Mouse (Mus musculus): Measurements from ENCODE around the gene Dync2h1. TPM values are rescaled to one million over a fixed set of nuclear protein-coding genes. Genes with fewer than 3 reads are reported as not detected.
"Not testable (repeated sequence)": the region's sequence is repeated elsewhere in the genome, so short reads cannot be mapped to it uniquely, and the experiment has no call there.

Gene Dync2h1
- polyA plus RNA-seq (2015; fragmentation: Nextera tagmentation; extraction: Ambion mirVana), result 5.5 TPM in 2 replicates

GRCm38 (mm10) chr9:7184172-7184896 lies at the start of gene Dync2h1, which contains the start of gene Dcun1d5:
Dync2h1 (minus strand) TSS chr9:7184446.
Dcun1d5 (plus strand) TSS chr9:7184520.
- Histone ChIP-seq H3K4me1 (replicated peaks) (peaks cover 14% of the 10 kb centered on the region), H3K36me3 (0 out of 2 replicates have a peak, but pooled peaks cover 2% of the 10 kb centered on the region), H3K9ac (peak within 1 kb of the TSS; percentile 95), H3K9me3 (replicated peaks) (no peaks in the 10 kb centered on the region), H3K27ac (peak within 1 kb of the TSS; percentile 97), H3K4me2 (peak within 1 kb of the TSS; percentile 67), H3K27me3 (no peaks in the 10 kb centered on the region), H3K4me3 (peak within 1 kb of the TSS; percentile 92)
- peak; percentile 97 for ATAC-seq (replicated peaks; ENCODE audit: insufficient number of reproducible peaks, insufficient read depth, low FRiP score, low read depth)
- under 1% methylated on average over 62 of the region's 62 CpGs for WGBS

- H3K9me3 ChIP-seq (replicated peaks), result no peaks in the 10 kb centered on the region
- ATAC-seq (replicated peaks; ENCODE audit: insufficient number of reproducible peaks, insufficient read depth, low FRiP score, low read depth), result no peak
- H3K27me3 ChIP-seq, result no peaks in the 10 kb centered on the region
- no peaks in the 10 kb centered on the region for H3K36me3 ChIP-seq
- H3K4me2 ChIP-seq, result no peak overlapping the region
- H3K4me1 ChIP-seq (replicated peaks), result no peaks in the 10 kb centered on the region
- H3K27ac ChIP-seq, result no peak overlapping the region
- no peak overlapping the region for H3K4me3 ChIP-seq
- WGBS, result 65% methylated on average over 7 of the region's 7 CpGs
- H3K9ac ChIP-seq, result no peak overlapping the region
These were observed 37.2 kb upstream of the Dync2h1 start for GRCm38 (mm10) chr9:7221460-7221859.

DNA sequence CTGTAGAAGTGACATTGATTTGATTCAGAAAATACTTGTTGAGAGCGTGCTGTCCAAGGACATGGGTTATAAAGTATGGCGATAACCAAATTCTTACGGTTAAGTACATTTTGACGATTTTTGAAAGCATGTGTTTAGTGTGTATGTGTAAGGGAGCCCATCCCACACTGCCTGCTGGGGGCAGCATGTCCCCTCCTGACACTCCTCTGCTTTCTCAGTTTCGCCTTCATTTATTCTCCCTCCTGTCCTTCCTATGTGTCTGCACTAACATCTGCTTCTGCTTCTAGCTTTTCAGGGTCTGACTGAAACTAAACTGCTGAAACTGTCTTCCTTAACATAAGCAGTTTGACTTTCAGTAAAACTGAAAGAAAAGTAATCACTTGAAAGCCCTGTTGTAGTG lies 36.8 kb upstream of the Dync2h1 start:
- Histone ChIP-seq H3K4me2 (no peak overlapping the region), H3K4me3 (no peak overlapping the region), H3K9me3 (replicated peaks) (no peaks in the 10 kb centered on the region), H3K9ac (no peak overlapping the region), H3K27ac (no peak overlapping the region), H3K27me3 (no peaks in the 10 kb centered on the region), H3K36me3 (no peaks in the 10 kb centered on the region), H3K4me1 (replicated peaks) (no peaks in the 10 kb centered on the region)
- WGBS, result 84% methylated on average over 5 of the region's 5 CpGs
- no peak for ATAC-seq (replicated peaks; ENCODE audit: insufficient number of reproducible peaks, insufficient read depth, low FRiP score, low read depth)

GRCm38 (mm10) chr9:7216240-7216639 lies 32.0 kb upstream of the Dync2h1 start:
- Histone ChIP-seq H3K27ac (no peak overlapping the region), H3K9ac (no peak overlapping the region), H3K27me3 (no peaks in the 10 kb centered on the region), H3K4me3 (no peak overlapping the region), H3K4me2 (no peak overlapping the region), H3K36me3 (peaks cover 13% of the 10 kb centered on the region; the same call in 1 of the 2 replicates), H3K9me3 (replicated peaks) (no peaks in the 10 kb centered on the region), H3K4me1 (replicated peaks) (no peaks in the 10 kb centered on the region)
- no peak for ATAC-seq (replicated peaks; ENCODE audit: insufficient number of reproducible peaks, insufficient read depth, low FRiP score, low read depth)
- WGBS, result 47% methylated on average over 2 of the region's 2 CpGs

- WGBS, result 87% methylated on average over 3 of the region's 3 CpGs
- not testable (repeated sequence) for H3K4me1 ChIP-seq (replicated peaks); H3K9me3 ChIP-seq (replicated peaks); H3K4me2 ChIP-seq; H3K36me3 ChIP-seq; H3K4me3 ChIP-seq; ATAC-seq (replicated peaks; ENCODE audit: insufficient number of reproducible peaks, insufficient read depth, low FRiP score, low read depth); H3K9ac ChIP-seq; H3K27me3 ChIP-seq; H3K27ac ChIP-seq
These were observed 6.4 kb upstream of the Dync2h1 start for GRCm38 (mm10) chr9:7190694-7191093.

- ATAC-seq (replicated peaks; ENCODE audit: insufficient number of reproducible peaks, insufficient read depth, low FRiP score, low read depth), result peak; percentile 75
- Histone ChIP-seq H3K4me1 (replicated peaks) (peaks cover 14% of the 10 kb centered on the region), H3K27ac (peak overlapping the region; percentile 97), H3K27me3 (no peaks in the 10 kb centered on the region), H3K9me3 (replicated peaks) (no peaks in the 10 kb centered on the region), H3K4me2 (peak overlapping the region; percentile 67), H3K9ac (peak overlapping the region; percentile 95), H3K36me3 (peaks cover 6% of the 10 kb centered on the region; the same call in 1 of the 2 replicates), H3K4me3 (peak overlapping the region; percentile 92)
- WGBS, result under 1% methylated on average over 22 of the region's 31 CpGs
These were observed 648 bp upstream of the Dync2h1 start for GRCm38 (mm10) chr9:7184897-7185291.

GRCm38 (mm10) chr9:7176618-7177610 lies 7.3 kb downstream of the Dync2h1 start:
- 10% methylated on average over 41 of the region's 41 CpGs for WGBS
- Histone ChIP-seq H3K27ac (no peak overlapping the region), H3K4me2 (peak overlapping the region; percentile 90), H3K9me3 (replicated peaks) (no peaks in the 10 kb centered on the region), H3K9ac (peak overlapping the region; percentile 51), H3K4me3 (peak overlapping the region; percentile 60), H3K36me3 (no peaks in the 10 kb centered on the region; the same call in 1 of the 2 replicates), H3K4me1 (replicated peaks) (peaks cover 8% of the 10 kb centered on the region; the same call in 1 of the 2 replicates), H3K27me3 (no peaks in the 10 kb centered on the region)
- peak; percentile 94 for ATAC-seq (replicated peaks; ENCODE audit: insufficient number of reproducible peaks, insufficient read depth, low FRiP score, low read depth)

DNA sequence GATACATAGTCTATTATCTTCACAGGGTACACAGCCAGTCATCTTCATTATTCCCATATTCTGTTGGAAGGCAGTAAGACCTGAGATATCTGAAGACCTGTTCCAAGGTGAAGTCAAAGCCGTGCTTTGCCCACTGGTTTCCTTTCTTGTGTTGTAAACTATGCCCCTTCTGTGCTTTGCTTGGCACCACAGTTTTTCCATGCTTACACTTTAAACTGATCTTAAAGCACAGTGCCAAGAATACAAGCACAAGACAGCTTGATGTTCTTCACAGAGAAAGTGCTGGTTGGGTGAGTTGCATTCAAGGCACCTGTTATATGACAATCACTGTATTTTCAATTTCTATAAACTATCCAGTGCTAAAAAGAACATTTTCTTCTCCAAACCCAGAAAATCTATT lies 10.5 kb downstream of the Dync2h1 start:
- no peak overlapping the region for H3K4me3 ChIP-seq
- WGBS, result 79% methylated on average over 1 of the region's 1 CpGs
- H3K4me1 ChIP-seq (replicated peaks), result peaks cover 8% of the 10 kb centered on the region; the same call in 1 of the 2 replicates
- ATAC-seq (replicated peaks; ENCODE audit: insufficient number of reproducible peaks, insufficient read depth, low FRiP score, low read depth), result no peak
- no peak overlapping the region for H3K27ac ChIP-seq
- H3K36me3 ChIP-seq, result no peaks in the 10 kb centered on the region; the same call in 1 of the 2 replicates
- no peak overlapping the region for H3K4me2 ChIP-seq
- no peak overlapping the region for H3K9ac ChIP-seq
- no peaks in the 10 kb centered on the region for H3K9me3 ChIP-seq (replicated peaks)
- H3K27me3 ChIP-seq, result no peaks in the 10 kb centered on the region

- Histone ChIP-seq H3K27ac (no peak overlapping the region), H3K4me3 (no peak overlapping the region), H3K9me3 (replicated peaks) (no peaks in the 10 kb centered on the region), H3K27me3 (no peaks in the 10 kb centered on the region), H3K36me3 (no peaks in the 10 kb centered on the region), H3K9ac (no peak overlapping the region), H3K4me2 (no peak overlapping the region), H3K4me1 (replicated peaks) (no peaks in the 10 kb centered on the region)
- 68% methylated on average over 6 of the region's 6 CpGs for WGBS
- ATAC-seq (replicated peaks; ENCODE audit: insufficient number of reproducible peaks, insufficient read depth, low FRiP score, low read depth), result no peak
These were observed 16.8 kb downstream of the Dync2h1 start for GRCm38 (mm10) chr9:7167339-7167998.

GRCm38 (mm10) chr9:7160688-7161087 lies 23.6 kb downstream of the Dync2h1 start:
- Histone ChIP-seq H3K4me1 (replicated peaks) (no peaks in the 10 kb centered on the region), H3K36me3 (no peaks in the 10 kb centered on the region; the same call in 1 of the 2 replicates), H3K9ac (no peak overlapping the region), H3K27ac (no peak overlapping the region), H3K4me3 (no peak overlapping the region), H3K9me3 (replicated peaks) (no peaks in the 10 kb centered on the region), H3K4me2 (no peak overlapping the region), H3K27me3 (no peaks in the 10 kb centered on the region)
- ATAC-seq (replicated peaks; ENCODE audit: insufficient number of reproducible peaks, insufficient read depth, low FRiP score, low read depth), result no peak
- 94% methylated on average over 5 of the region's 5 CpGs for WGBS

DNA sequence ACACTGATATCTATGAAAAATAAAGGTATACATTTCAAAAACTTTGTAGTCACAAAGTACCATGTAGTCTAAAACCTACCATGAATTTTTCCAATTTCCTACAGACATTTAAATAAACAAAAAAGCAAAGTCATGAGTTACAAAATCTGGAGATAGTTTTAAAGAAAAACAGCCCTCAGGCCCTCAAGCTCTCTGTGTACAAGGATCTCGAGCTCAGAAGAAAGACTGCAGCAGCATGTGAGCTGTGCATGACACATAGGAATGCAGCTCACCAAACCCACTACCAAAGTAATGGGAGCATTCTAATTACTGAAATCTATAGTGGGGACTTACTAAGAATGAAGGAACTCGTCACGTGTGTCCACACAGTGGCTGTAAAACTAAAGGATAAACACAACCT lies 24.5 kb downstream of the Dync2h1 start:
- Histone ChIP-seq H3K4me1 (replicated peaks) (no peaks in the 10 kb centered on the region), H3K36me3 (no peaks in the 10 kb centered on the region; the same call in 1 of the 2 replicates), H3K4me3 (no peak overlapping the region), H3K27me3 (no peaks in the 10 kb centered on the region), H3K27ac (no peak overlapping the region), H3K9ac (no peak overlapping the region), H3K4me2 (no peak overlapping the region), H3K9me3 (replicated peaks) (no peaks in the 10 kb centered on the region)
- ATAC-seq (replicated peaks; ENCODE audit: insufficient number of reproducible peaks, insufficient read depth, low FRiP score, low read depth), result no peak
- 72% methylated on average over 3 of the region's 3 CpGs for WGBS

Measured in heart, embryonic 15.5 days (tissue).